Mouse (Mus musculus): ENCODE results near the gene Prep.

DNA sequence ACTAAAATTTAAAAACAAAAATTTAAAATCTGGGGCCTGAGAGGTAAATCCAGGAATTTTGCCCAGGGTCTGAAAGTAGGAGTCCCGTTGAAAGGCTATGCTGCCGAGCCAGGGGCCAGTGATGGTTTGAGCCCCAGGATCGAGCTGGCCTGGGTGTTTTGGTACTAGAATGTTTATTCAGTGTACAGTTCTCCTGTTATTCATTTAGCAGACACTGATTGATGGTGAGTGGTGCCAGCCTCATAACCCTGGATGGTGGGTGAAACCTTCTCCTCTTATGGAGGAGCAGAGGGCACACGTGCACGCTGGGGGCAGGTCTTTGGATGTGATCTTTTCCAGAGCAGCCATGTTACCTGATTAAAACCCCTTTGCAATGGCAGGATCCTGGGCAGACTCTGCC is 75.4 kb downstream of the Prep start:
- no peak for TF ChIP-seq CTCF (IDR thresholded peaks at IDR 0.05; ENCODE audit: borderline replicate concordance, insufficient read depth, low read depth, low read length)
- no peak for TF ChIP-seq POLR2A (IDR thresholded peaks at IDR 0.05; ENCODE audit: borderline replicate concordance, insufficient read depth, low read length)
